Mouse (Mus musculus) CH12.LX (cell line): Measurements from ENCODE around the gene Slc44a3. TPM values are rescaled to one million over a fixed set of nuclear protein-coding genes. Genes with fewer than 3 reads are reported as not detected.
"Not testable (repeated sequence)": the region's sequence is repeated elsewhere in the genome, so short reads cannot be mapped to it uniquely, and the experiment has no call there.

Source experiments
- DNase-seq: peaks from one replicate; pipeline ENCODE4 v3.0.0-alpha.2; 2013; ENCODE audit errors: extremely low read depth
- H3K27ac ChIP-seq: 2 replicates; pipeline ENCODE4 v1.5.1; 2012; ENCODE audit warnings: low read depth, mild to moderate bottlenecking, control low read depth, moderate library complexity; ENCODE audit not compliant: insufficient read depth
- H3K27me3 ChIP-seq: replicated peaks from 2 replicates; pipeline ENCODE3; 2012; ENCODE audit warnings: inconsistent platforms
- H3K36me3 ChIP-seq, 2 experiments: replicated peaks in 1 of 2; 2 replicates each; pipeline versions ENCODE3 to v1.6.1; 2012; ENCODE audit warnings: inconsistent platforms in 1 of 2, low read length in 1 of 2, mild to moderate bottlenecking in 1 of 2, mixed read lengths in 1 of 2, moderate library complexity in 1 of 2; ENCODE audit not compliant: control insufficient read depth in 1 of 2, insufficient read depth in 1 of 2
- H3K4me1 ChIP-seq, 2 experiments: 2 replicates each; pipeline ENCODE4 v1.6.1; 2012; ENCODE audit warnings: inconsistent platforms in 1 of 2, moderate library complexity in 1 of 2; ENCODE audit not compliant: insufficient read depth in 2 of 2, control insufficient read depth in 1 of 2
- H3K4me2 ChIP-seq: 2 replicates; pipeline ENCODE4 v1.6.1; 2012; ENCODE audit warnings: low read depth, mild to moderate bottlenecking, control low read depth; ENCODE audit not compliant: poor library complexity, insufficient read depth, severe bottlenecking
- H3K4me3 ChIP-seq, 3 experiments: fragments of 150-350 bp in 1 of 3; sonication (generic) in 1 of 3; replicated peaks in 1 of 3; 2 replicates each; pipeline versions ENCODE3 to v1.5.1; 2011 to 2012; ENCODE audit warnings: low read depth in 2 of 3, low read length in 2 of 3, mild to moderate bottlenecking in 2 of 3, moderate library complexity in 2 of 3, control low read depth in 1 of 3, improper control_type of control experiment in 1 of 3, inconsistent platforms in 1 of 3, mixed read lengths in 1 of 3; ENCODE audit not compliant: poor library complexity in 1 of 3
- H3K79me2 ChIP-seq: replicated peaks from 2 replicates; pipeline ENCODE4 v1.6.1; 2012; ENCODE audit warnings: mild to moderate bottlenecking, moderate library complexity; ENCODE audit not compliant: control insufficient read depth, poor library complexity, insufficient read depth, severe bottlenecking; ENCODE audit errors: extremely low read depth
- H3K9ac ChIP-seq: 2 replicates; pipeline ENCODE4 v1.6.1; 2012; ENCODE audit warnings: low read depth, mild to moderate bottlenecking, control low read depth, moderate library complexity; ENCODE audit not compliant: insufficient read depth
- H3K9me3 ChIP-seq: replicated peaks from 2 replicates; pipeline ENCODE3; 2012; ENCODE audit warnings: low read length, inconsistent platforms, mixed read lengths
- BHLHE40 ChIP-seq: IDR thresholded peaks from 2 replicates; pipeline ENCODE4 v1.6.1; 2011; ENCODE audit warnings: mild to moderate bottlenecking, low read depth, low read length, improper control_type of control experiment
- CHD1 ChIP-seq: IDR thresholded peaks from 2 replicates; pipeline ENCODE4 v1.6.1; 2012; ENCODE audit warnings: low read depth, low read length, improper control_type of control experiment, inconsistent platforms
- CTCF ChIP-seq, 2 experiments: IDR thresholded peaks in 1 of 2; conservative IDR thresholded peaks in 1 of 2; 2 replicates each; pipeline ENCODE4 v1.5.1; 2011 to 2012; ENCODE audit warnings: low read depth in 2 of 2, low read length in 2 of 2, improper control_type of control experiment in 1 of 2, inconsistent platforms in 1 of 2, mild to moderate bottlenecking in 1 of 2, moderate library complexity in 1 of 2
- JUN ChIP-seq: IDR thresholded peaks from 2 replicates; pipeline ENCODE4 v1.6.1; 2011; ENCODE audit warnings: low read depth, mild to moderate bottlenecking, low read length, improper control_type of control experiment, moderate library complexity; ENCODE audit not compliant: insufficient read depth
- PAX5 ChIP-seq: IDR thresholded peaks from 2 replicates; pipeline ENCODE4 v1.6.1; 2012; ENCODE audit warnings: low read length, inconsistent platforms, mixed read lengths
- RAD21 ChIP-seq: IDR thresholded peaks from 2 replicates; pipeline ENCODE4 v1.6.1; 2011; ENCODE audit warnings: low read depth, mild to moderate bottlenecking, low read length, improper control_type of control experiment, moderate library complexity
- SIN3A ChIP-seq: IDR thresholded peaks from 2 replicates; pipeline ENCODE4 v1.6.1; 2012; ENCODE audit warnings: low read length, improper control_type of control experiment, inconsistent platforms
- SMC3 ChIP-seq: IDR thresholded peaks from 2 replicates; pipeline ENCODE4 v1.6.1; 2011; ENCODE audit warnings: low read depth, low read length, improper control_type of control experiment
- ZKSCAN1 ChIP-seq: IDR thresholded peaks from 2 replicates; pipeline ENCODE4 v1.6.1; 2012; ENCODE audit warnings: low read depth, inconsistent platforms, low read length, improper control_type of control experiment, borderline replicate concordance
- ZNF384 ChIP-seq: IDR thresholded peaks from 2 replicates; pipeline ENCODE4 v1.6.1; 2012; ENCODE audit warnings: low read depth, low read length, improper control_type of control experiment, inconsistent platforms
- dilution Hi-C: fragments of 300-500 bp; cut with MboI; formaldehyde crosslinking; loops from 2 replicates; pipeline ENCODE4 v1.14.3; 2020; ENCODE audit warnings: low sequenced_read_pairs; ENCODE audit not compliant: extremely low pct_unique_long_range_greater_than_20kb, extremely low pct_ligation_motif_present
- in situ Hi-C: fragments of 300-500 bp; cut with MboI; formaldehyde crosslinking; loops from 3 replicates; pipeline ENCODE4 v1.14.3; 2019; ENCODE audit warnings: low sequenced_read_pairs, low pct_ligation_motif_present, low pct_unique_long_range_greater_than_20kb, mixed read lengths
- polyA plus RNA-seq: library from polyadenylated mRNA; unstranded; fragments of >175 nt; gene quantifications from 2 replicates; pipeline ENCODE4 v1.2.1, GENCODE M21; 2012; ENCODE audit warnings: low read depth; ENCODE audit not compliant: insufficient read length
- total RNA-seq, 2 experiments: library from RNA; depleted of rRNA; stranded (reverse); fragments of 300-350 nt in 1 of 2; fragments of >200 nt in 1 of 2; gene quantifications; 2 replicates each; pipeline ENCODE4 v1.2.3; 2012 to 2014

Gene Slc44a3
- total and polyA plus RNA-seq, 3 experiments = not detected

DNA sequence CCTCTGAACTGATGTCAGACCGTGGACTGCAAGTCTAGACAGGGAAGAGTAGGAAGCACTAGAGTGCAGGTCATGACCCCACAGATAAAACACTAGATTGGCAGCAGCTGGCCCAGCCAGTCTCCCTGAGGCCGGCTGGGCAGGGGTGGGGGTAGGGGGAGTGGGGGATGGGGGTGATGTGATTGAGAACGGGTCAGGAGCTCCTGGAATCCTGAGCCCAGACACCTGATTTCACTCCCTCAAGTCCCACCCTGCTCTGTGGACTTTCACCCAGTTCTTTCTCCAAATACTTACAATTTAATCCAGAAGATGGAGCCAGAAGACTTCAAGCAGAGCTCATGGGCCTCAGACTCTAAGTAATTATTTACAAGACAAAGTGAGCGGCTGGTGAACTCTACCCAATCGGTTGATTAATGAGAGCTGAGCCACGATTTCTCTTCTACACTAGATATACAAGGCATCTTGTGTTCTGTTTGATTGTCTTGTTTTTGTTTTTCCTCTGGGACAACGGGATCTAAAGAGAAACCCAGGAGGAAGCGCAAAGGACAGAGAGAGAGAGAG, 7.7 kb upstream of the Slc44a3 start:
- in situ Hi-C loops (loop anchor here (25.0 kb wide), 1 partner anchor 597 kb away; no protein-coding TSS in a partner anchor), dilution Hi-C loops (no loop called here)
- Histone ChIP-seq H3K4me2 (no peak overlapping the region), H3K4me1 (peaks cover 0 to under 1% of the 10 kb centered on the region in 2 experiments; a peak in 2 of 4 replicates), H3K27ac (no peak overlapping the region), H3K36me3 (no peaks in the 10 kb centered on the region), H3K4me3 (no peak overlapping the region), H3K27me3 (no peaks in the 10 kb centered on the region), H3K9me3 (no peaks in the 10 kb centered on the region), H3K79me2 (no peaks in the 10 kb centered on the region), H3K9ac (no peak overlapping the region)
- TF ChIP-seq PAX5 (no peak), ZNF384 (no peak), SMC3 (peak; percentile 46), RAD21 (peak; percentile 73), CHD1 (no peak), BHLHE40 (no peak), CTCF (conservative IDR thresholded peaks at IDR 0.05 in 1 of 2, IDR thresholded peaks at IDR 0.05 in 1 of 2; ENCODE audit: low read depth in 2 of 2, low read length in 2 of 2) (peak in 1 of 2 experiments; percentile 65; a peak in 2 of 4 replicates)
- peak; percentile 7 for DNase-seq

DNA sequence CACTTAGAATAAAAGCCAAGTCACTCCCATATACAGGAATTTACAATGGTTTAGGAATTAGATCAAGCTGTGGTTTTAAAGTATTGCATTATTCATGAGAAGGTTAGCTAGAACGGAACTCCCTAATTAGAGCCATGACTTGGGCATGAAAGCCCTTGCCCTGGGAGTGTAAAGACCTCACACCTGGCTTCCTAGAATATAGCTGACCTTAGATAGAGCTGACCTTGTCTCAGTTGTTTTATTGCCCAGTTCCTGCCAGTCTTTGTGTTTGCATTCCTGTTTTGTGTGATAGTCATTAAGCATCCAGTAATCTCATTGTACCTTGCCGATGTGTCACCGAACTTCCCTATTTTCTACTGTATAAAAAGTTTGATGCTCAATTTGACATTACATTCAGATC, 6.6 kb upstream of the Slc44a3 start:
- H3K9me3 ChIP-seq, H3K4me1 ChIP-seq, H3K9ac ChIP-seq, H3K4me3 ChIP-seq, H3K27ac ChIP-seq, H3K27me3 ChIP-seq, H3K4me2 ChIP-seq, H3K79me2 ChIP-seq, DNase-seq, H3K36me3 ChIP-seq, dilution Hi-C loops: not testable (repeated sequence)
- in situ Hi-C loops = loop anchor here (25.0 kb wide), 1 partner anchor 598 kb away; no protein-coding TSS in a partner anchor

DNA sequence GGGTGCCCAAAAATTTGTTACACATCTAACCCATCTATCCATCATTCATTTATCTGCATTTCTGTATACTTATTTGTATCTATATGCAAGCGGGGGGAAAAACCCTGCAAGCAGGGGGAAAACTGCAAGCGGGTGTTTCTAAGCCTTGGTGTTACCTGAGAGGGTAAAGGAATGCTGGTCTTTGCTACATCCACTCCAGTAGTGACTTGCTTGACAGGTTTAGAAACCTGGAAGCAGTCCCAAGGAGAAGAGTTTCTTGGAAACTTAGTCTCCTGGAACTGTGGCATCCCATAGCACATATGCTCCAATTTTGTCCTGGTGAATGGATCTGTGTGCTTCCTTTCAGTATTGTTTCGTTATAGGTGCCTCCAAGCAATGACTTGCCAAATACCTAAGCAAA, 5.8 kb upstream of the Slc44a3 start:
- no peaks in the 10 kb centered on the region for H3K9me3 ChIP-seq
- in situ Hi-C loops (loop anchor here (25.0 kb wide), 1 partner anchor 599 kb away; no protein-coding TSS in a partner anchor), dilution Hi-C loops (no loop called here)
- DNase-seq = no peak
- H3K27ac ChIP-seq = no peak overlapping the region
- H3K4me3 ChIP-seq = no peak overlapping the region
- H3K4me2 ChIP-seq = no peak overlapping the region
- peaks cover 0 to 7% of the 10 kb centered on the region in 2 experiments; a peak in 2 of 4 replicates for H3K4me1 ChIP-seq
- no peaks in the 10 kb centered on the region for H3K36me3 ChIP-seq
- H3K9ac ChIP-seq = no peak overlapping the region
- TF ChIP-seq SIN3A (no peak), ZKSCAN1 (no peak), JUN (no peak)
- H3K79me2 ChIP-seq = no peaks in the 10 kb centered on the region
- H3K27me3 ChIP-seq = no peaks in the 10 kb centered on the region
